Mouse (Mus musculus) MEL-GATA-1-ER (cell line): ENCODE measurements around the gene Hebp1.

Experiments
- DNase-seq: peaks from one replicate; pipeline ENCODE4 v3.0.0-alpha.2; 2012; ENCODE audit warnings: low read depth; ENCODE audit errors: extremely low read depth

The Hebp1 gene

GRCm38 (mm10) chr6:135165191-135165590 is 32.6 kb downstream of the Hebp1 start:
- DNase-seq, result no peak

- no peak for DNase-seq
Measured at GRCm38 (mm10) chr6:135162861-135163260, 35.0 kb downstream of the Hebp1 start.

GRCm38 (mm10) chr6:135162311-135162710 is 35.5 kb downstream of the Hebp1 start:
- DNase-seq, result no peak

- DNase-seq, result no peak
Measured at GRCm38 (mm10) chr6:135161356-135161755, 36.5 kb downstream of the Hebp1 start.

GRCm38 (mm10) chr6:135158509-135158908 is 39.3 kb downstream of the Hebp1 start:
- DNase-seq, result no peak

- no peak for DNase-seq
Measured at GRCm38 (mm10) chr6:135157496-135157895, 40.3 kb downstream of the Hebp1 start.

- no peak for DNase-seq
Measured at GRCm38 (mm10) chr6:135156597-135156996, 41.2 kb downstream of the Hebp1 start.

GRCm38 (mm10) chr6:135153719-135154118 is 44.1 kb downstream of the Hebp1 start:
- no peak for DNase-seq

GRCm38 (mm10) chr6:135150311-135150710 is 47.5 kb downstream of the Hebp1 start:
- DNase-seq, result no peak

GRCm38 (mm10) chr6:135149722-135150121 is 48.1 kb downstream of the Hebp1 start:
- no peak for DNase-seq

- no peak for DNase-seq
Measured at GRCm38 (mm10) chr6:135149175-135149574, 48.6 kb downstream of the Hebp1 start.

GRCm38 (mm10) chr6:135148506-135148905 is 49.3 kb downstream of the Hebp1 start:
- no peak for DNase-seq

- DNase-seq, result no peak
Measured at GRCm38 (mm10) chr6:135145976-135146375, 51.8 kb downstream of the Hebp1 start.

GRCm38 (mm10) chr6:135144516-135144915 is 53.3 kb downstream of the Hebp1 start:
- no peak for DNase-seq

GRCm38 (mm10) chr6:135143151-135143550 is 54.7 kb downstream of the Hebp1 start:
- no peak for DNase-seq

GRCm38 (mm10) chr6:135141451-135142147 is 56.2 kb downstream of the Hebp1 start:
- DNase-seq, result no peak

GRCm38 (mm10) chr6:135138746-135139145 is 59.1 kb downstream of the Hebp1 start:
- no peak for DNase-seq

- DNase-seq, result no peak
Measured at GRCm38 (mm10) chr6:135138207-135138606, 59.6 kb downstream of the Hebp1 start.

- DNase-seq, result no peak
Measured at GRCm38 (mm10) chr6:135137736-135138135, 60.1 kb downstream of the Hebp1 start.

GRCm38 (mm10) chr6:135136439-135137161 is 61.2 kb downstream of the Hebp1 start:
- no peak for DNase-seq

GRCm38 (mm10) chr6:135135735-135136134 is 62.1 kb downstream of the Hebp1 start:
- no peak for DNase-seq

- DNase-seq, result no peak
Measured at GRCm38 (mm10) chr6:135133486-135133885, 64.3 kb downstream of the Hebp1 start.

- no peak for DNase-seq
Measured at GRCm38 (mm10) chr6:135133086-135133485, 64.7 kb downstream of the Hebp1 start.
